Mouse (Mus musculus) stomach, postnatal 0 days (tissue): ENCODE data around the gene Rbm34.
"Not testable (repeated sequence)": the region's sequence is repeated elsewhere in the genome, so short reads cannot be mapped to it uniquely, and the experiment has no call there.

ENCODE experiments used
- CTCF ChIP-seq: IDR thresholded peaks from 2 replicates; pipeline ENCODE4 v1.5.1; 2016; ENCODE audit warnings: antibody characterized with exemption, low read depth, mild to moderate bottlenecking, moderate library complexity
- EP300 ChIP-seq: optimal IDR thresholded peaks from 2 replicates; pipeline ENCODE3; 2016; ENCODE audit warnings: antibody characterized with exemption

DNA sequence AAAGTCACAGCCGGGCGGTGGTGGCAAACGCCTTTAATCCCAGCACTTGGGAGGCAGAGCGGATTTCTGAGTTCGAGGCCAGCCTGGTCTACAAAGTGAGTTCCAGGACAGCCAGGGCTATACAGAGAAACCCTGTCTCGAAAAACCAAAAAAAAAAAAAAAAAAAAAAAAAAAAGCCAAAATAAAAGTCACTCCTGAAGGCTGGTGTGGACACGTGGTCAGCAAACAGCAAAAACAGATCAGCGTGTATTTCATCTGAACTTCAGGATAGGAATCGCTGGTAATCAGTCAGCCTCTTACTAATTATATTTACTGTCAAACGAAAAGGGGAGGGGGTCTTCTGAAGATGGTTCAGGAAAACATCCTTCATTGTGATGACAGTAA is 56.8 kb downstream of the Rbm34 start:
- TF ChIP-seq CTCF, EP300: not testable (repeated sequence)
